Mouse (Mus musculus) megakaryocyte, embryonic 14.5 days (primary cell): ENCODE data around the gene Frmd5.

Experiments
- FLI1 ChIP-seq: IDR thresholded peaks from 2 replicates; pipeline ENCODE4 v1.6.1; 2012; ENCODE audit warnings: low read length, inconsistent platforms, mixed read lengths
- GATA1 ChIP-seq: IDR thresholded peaks from 3 replicates; pipeline ENCODE4 v1.6.1; 2012; ENCODE audit warnings: mixed read lengths, low read length, inconsistent platforms, borderline replicate concordance

GRCm38 (mm10) chr2:121679711-121680110, 127.2 kb downstream of the Frmd5 start:
- no peak for TF ChIP-seq FLI1
- TF ChIP-seq GATA1, result no peak
